Mouse (Mus musculus): ENCODE data around the gene Vdac1.

DNA sequence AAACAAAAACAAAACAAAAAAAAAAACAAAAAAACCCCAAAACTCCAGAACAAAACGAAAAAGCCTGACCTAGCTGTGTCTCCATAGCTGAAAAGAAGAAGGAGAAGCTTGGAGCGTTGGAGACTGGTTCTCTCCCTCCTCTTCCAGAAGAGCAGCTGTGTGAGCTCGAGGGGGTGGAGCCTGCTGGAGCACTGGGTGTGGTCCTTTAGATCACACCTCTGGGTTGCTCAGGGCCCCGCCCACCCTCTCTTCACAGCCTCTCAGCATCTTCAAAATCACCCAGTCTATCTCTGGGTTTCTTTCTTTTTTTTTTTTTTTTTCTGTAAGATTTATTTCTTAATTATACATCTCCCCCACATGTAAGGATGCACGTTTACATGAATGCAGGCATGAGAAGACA is 58.6 kb downstream of the Vdac1 start:
- TF ChIP-seq EP300 (IDR thresholded peaks at IDR 0.05; ENCODE audit: low read depth) (no peak), CTCF (IDR thresholded peaks at IDR 0.05; ENCODE audit: low read depth) (no peak)
